Mouse (Mus musculus) heart, postnatal 4 days (tissue): ENCODE data around the gene Cfdp1. TPM values are rescaled to one million over a fixed set of nuclear protein-coding genes. Genes with fewer than 3 reads are reported as not detected.
"Not testable (repeated sequence)": the region's sequence is repeated elsewhere in the genome, so short reads cannot be mapped to it uniquely, and the experiment has no call there.

ENCODE experiments used
- DNase-seq: peaks from one replicate; pipeline ENCODE4 v3.0.0; 2021
- total RNA-seq, 2 experiments: library from RNA; stranded (reverse); gene quantifications; 2 replicates each; pipeline ENCODE4 v1.2.3; 2021

Cfdp1 gene
- total RNA-seq, 2 experiments from 2014 or later: 54.4 to 60.3 TPM

- DNase-seq: not testable (repeated sequence)
These were observed 872 bp downstream of the Cfdp1 start for GRCm38 (mm10) chr8:111853219-111853618.

GRCm38 (mm10) chr8:111846746-111847145 lies 7.3 kb downstream of the Cfdp1 start:
- DNase-seq: no peak

DNA sequence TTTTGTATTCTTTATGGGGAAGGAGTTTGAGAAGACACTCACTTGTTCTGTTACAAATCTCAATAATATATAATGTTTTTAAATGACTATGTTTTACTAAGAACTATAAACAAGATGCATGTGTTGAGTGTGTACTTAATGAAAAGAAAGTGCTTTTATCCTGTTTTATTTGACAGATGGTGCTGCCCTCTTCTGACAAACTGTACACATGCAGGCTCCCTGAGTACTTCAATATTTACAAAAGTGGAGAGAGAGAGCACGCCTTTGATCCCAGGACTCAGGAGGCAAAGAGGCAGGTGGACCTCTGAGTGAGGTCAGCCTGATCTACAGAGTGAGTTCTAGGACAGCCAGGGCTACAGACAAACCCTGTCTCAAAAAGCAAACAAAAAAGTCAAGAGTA lies 18.6 kb downstream of the Cfdp1 start:
- DNase-seq: no peak

GRCm38 (mm10) chr8:111834011-111834410 lies 20.1 kb downstream of the Cfdp1 start:
- DNase-seq: no peak

DNA sequence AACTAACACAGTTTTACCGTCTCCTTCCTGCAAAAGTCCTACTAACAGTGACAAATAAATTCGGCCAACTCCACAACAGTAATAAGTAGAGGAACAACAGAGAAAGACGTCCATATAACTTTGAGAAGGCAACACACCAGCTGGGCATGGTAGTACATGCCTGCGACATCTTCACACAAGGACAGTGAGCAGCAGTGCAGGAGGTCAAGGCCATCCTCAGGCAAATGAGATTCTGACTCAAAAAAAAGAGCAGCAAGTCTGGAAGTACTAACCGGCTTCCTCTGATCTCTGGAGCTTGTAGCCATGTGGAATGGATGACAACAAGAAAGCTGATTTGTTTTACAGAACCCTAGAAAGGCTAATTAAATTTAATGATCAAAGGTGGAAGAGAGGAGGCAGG lies 21.1 kb downstream of the Cfdp1 start:
- DNase-seq: no peak

- no peak for DNase-seq
These were observed 22.1 kb downstream of the Cfdp1 start for GRCm38 (mm10) chr8:111831996-111832395.

GRCm38 (mm10) chr8:111828595-111828994 lies 25.5 kb downstream of the Cfdp1 start:
- no peak for DNase-seq

GRCm38 (mm10) chr8:111825219-111825618 lies 28.9 kb downstream of the Cfdp1 start:
- DNase-seq: peak; percentile 58

DNA sequence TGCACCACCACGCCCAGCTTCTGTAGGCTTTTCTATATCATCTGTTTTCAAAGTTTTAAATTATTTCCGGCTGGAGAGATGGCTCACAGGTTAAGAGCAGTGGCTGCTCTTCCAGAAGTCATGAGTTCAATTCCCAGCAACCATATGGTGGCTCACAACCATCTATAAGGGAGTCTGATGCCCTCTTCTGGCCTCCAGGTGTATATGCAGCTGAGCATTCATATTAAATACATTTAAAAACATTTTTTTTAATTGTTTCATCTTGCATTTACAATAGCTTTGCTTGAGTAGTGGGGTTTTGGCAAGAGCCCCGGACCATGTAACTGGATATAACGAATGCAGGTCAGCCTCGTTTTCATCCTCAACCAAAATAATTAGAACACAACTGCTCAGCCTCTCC lies 29.8 kb downstream of the Cfdp1 start:
- DNase-seq: no peak

DNA sequence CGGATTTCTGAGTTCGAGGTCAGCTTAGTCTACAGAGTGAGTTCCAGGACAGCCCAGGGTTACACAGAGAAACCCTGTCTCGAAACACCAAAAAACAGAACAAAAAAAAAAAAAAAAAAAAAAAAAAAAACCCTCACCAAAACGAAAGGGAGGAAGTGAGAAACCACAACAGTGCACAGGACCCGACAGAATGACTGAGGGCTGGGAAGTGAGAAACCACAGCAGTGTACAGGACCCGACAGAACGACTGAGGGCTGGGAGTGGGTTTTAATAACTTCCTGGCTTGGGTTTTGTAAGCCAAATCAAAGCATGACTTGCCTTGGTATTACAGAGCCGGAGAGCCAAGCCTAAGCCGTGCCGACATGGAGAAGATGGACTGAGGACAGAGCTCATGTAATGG lies 32.9 kb downstream of the Cfdp1 start:
- DNase-seq: no peak

DNA sequence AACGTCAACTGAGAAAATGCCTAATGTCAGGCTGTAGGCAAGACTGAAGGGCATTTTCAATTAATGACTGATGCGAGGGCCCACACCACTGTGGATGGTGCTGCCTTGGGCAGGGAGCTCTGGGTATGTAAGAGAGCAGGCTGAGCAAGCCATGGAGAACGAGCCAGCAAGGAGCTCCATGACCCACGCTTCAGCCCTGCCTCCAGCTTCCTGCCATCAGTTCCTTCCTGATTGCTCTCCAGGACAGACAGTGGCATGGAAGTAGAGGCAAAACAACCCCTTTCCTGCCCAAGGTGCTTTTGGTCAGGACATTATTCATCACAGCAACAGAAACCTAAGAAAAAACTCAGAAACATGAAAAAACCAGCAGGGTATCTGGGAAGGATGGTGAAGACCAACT lies 33.4 kb downstream of the Cfdp1 start:
- DNase-seq: no peak

- DNase-seq: peak; percentile 23
These were observed 34.1 kb downstream of the Cfdp1 start for GRCm38 (mm10) chr8:111820018-111820417.

DNA sequence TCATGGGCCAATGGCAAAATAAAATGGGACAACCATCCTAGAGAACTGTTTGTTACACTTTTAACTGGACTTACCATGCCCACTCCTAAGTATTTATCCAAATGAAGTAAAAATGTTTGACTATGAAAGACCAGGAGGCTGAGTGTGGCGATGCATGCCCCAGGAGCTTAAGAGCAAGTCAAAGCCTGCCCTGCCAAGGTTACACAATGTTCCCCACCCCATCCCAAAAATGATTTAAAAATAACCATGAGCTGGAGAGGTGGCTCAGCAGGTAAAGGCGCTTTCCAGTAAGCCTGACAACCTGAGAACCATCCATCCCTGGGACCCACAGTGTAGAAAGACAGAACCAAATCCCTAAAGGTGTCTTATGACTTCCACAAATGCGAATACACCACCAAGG lies 35.5 kb downstream of the Cfdp1 start:
- no peak for DNase-seq

DNA sequence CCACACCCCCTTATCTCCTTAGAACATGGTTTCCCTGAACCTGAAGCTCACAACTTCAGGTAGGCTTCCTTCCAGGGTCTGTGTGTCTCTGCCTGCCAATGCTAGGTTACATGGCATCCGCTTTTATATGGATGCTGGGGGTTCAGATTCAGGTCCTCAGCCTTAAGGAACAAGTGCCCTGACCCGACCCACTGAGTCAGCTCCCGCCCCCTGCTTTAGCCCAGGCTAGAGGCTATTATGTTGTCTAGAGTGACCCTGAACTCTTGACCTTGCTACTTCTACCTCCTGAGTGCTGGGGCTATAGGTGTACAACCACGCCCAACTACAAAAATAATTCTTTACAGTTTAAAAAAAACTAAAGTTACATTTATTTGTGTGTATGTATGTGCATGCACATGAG lies 39.0 kb downstream of the Cfdp1 start:
- no peak for DNase-seq

DNA sequence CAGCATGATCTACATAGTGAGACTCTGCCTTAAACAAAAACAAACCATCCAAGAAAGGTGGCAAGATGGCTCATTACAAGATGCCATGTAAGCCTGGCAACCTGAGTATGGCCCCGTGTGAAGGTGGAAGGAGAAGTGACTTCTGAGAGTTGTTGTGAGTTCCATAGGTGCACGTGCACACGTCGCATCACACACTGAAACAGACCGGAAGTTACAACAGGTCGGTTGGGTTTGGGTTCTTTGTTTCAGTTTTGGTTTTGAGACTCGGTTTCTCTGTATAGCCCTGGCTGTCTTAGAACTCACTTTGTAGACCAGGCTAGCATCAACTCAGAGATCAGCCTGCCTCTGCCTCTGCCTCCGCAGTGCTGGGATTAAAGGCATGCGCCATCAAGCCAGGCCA lies 40.3 kb downstream of the Cfdp1 start:
- DNase-seq: no peak

DNA sequence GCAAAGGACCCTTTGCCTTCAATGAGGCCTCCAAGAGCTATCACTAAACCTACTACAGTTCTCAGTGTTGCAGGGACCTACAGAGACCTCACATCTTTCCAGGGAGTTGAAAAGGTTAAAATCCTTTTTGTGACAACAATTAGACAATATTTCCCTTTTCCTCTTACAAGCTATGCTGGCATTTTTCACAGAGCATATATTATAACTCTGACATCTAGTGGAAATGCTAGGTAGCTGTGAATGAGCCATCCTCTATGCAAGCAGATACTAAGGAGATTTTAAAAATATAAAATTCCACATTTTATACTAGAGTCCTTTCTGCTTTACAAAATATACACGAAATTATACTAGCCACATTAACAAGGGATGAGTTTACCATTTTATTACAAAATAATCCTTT lies 41.3 kb downstream of the Cfdp1 start:
- DNase-seq: no peak

- no peak for DNase-seq
These were observed 43.3 kb downstream of the Cfdp1 start for GRCm38 (mm10) chr8:111810656-111811336.

DNA sequence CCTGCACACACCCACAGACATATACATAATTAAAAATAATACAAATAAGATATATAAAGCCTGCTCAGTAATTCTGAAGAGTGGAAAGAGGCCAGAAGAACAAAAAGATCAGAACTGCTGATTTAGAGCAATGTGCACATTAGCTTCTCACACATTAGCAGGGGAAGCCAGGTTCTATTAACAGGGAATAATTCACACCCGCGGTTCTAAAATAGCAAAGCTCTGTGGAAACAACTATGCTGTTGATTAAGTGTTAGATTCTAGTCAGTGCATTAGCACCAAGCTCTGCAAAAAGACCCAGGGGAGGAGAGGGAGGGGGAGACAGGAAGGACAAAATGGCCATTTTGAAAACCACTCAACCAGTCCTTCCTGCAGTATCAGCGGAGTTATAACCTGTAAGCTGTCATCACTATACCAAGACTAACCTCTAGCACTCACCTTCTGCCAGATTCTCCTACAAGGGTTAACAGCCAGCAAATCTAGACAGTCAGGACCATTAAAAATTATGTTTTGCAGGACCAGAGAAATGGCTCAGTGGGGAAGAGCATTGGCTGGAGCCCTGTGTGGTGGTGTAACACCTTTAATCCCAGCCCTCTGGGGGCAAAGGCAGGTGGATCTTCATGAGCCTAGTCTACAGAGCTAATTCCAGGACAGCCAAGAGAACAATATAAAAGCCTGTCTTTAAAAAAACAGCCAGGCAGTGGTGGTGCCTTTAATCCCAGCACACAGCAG lies 45.0 kb downstream of the Cfdp1 start:
- no peak for DNase-seq

DNA sequence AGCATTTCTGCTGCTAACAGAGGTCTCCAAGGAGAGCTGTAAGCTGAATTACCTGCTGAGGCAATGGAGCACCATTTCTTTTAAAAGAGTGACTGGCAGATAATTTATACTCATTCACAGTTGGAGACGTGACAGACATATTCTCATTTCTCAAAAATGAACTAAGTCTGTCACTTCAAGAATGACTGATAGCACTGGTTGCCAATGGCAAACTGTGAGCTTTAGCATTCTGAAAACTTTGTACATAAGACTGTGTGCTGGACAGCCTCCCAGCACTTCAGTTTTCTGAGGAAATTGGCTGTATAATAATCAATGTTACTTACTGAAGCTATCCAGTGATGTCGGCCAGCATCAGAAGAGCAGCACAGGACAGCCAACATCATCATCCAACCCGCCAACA lies 46.1 kb downstream of the Cfdp1 start:
- no peak for DNase-seq

GRCm38 (mm10) chr8:111803362-111803761 lies 50.7 kb downstream of the Cfdp1 start:
- no peak for DNase-seq

DNA sequence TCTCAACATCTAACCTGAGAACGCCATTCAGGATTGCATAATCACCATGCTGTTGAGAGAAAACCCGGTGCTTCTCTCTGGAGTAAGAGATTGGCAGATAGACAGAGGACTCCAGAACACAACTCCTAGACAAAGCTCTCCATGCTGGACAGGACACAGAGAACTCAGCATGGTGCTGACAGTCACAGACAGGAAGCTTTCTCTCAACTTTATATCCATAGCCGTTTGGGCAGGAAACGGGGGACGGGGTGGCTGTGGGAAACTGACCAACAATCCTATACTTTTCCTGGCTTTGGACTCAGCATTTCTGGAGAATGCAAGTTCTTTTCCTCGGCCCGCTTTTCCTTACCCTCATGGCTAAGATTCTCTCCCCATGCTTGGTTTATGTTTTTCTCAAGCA lies 51.8 kb downstream of the Cfdp1 start:
- no peak for DNase-seq

- DNase-seq: peak; percentile 37
These were observed 52.6 kb downstream of the Cfdp1 start for GRCm38 (mm10) chr8:111801456-111801855.

- no peak for DNase-seq
These were observed 57.6 kb downstream of the Cfdp1 start for GRCm38 (mm10) chr8:111796528-111796927.

DNA sequence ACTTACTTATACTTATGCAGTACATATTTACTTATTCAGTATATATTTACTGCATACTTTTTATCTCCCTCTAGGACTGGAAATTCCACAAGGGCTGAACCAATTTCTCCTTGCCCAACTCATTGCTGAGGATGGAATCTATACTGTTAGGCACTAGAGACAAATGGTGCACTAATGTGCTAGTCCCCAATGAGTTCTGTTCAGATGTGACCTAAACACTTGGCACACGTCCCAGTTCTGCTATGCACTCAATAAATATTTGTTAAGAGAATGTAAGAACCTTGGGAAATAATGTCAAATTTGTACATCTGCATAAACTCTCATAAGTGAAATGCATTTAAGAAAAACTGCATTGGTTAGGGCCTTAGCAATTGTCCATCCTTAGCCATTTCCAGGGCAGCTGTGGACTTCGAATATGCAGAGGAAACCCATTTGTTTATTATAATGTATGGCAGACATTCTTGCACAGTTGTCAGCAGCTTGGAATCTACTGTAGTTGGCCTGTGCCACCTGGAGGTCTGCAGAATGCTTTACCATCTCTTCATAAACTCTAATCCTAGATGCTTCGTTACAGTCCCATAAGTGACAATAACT lies 60.7 kb downstream of the Cfdp1 start:
- no peak for DNase-seq
